In genomic region chr9:13671125-13671769, GRCm38 (mm10) we compare ENCODE assay signal across 10 mouse cellular contexts.
DNase-seq lines count a peak whose midpoint lies in the region; ATAC-seq and TF ChIP-seq lines count a peak whose summit lies in the region.
"Had no signal": no experiment of that assay in that cellular context is flagged by ENCODE, and none has a peak within 500 bp of the region (broad histone marks: within the 10 kb centered on the region; RNA-seq: fewer than 3 reads in every experiment).

No protein-coding gene starts in this region.

- WGBS in forebrain, embryonic 13.5 days = 76% methylated on average over 3 of the region's 3 CpGs
- 78% methylated on average over 3 of the region's 3 CpGs for WGBS in forebrain, embryonic 10.5 days
- 76% methylated on average over 3 of the region's 3 CpGs for WGBS in forebrain, postnatal 0 days

- no peaks in the 10 kb centered on the region for H3K9me3 ChIP-seq in forebrain, embryonic 13.5 days (replicated peaks)
- no peaks in the 10 kb centered on the region for H3K9me3 ChIP-seq in forebrain, embryonic 10.5 days
- no peaks in the 10 kb centered on the region for H3K9me3 ChIP-seq in forebrain, postnatal 0 days (ENCODE audit: low read length)
- H3K9me3 ChIP-seq: heart, embryonic 13.5 days; limb, embryonic 15.5 days had no signal

- DNase-seq in forebrain, embryonic 10.5 days (ENCODE audit: extremely low spot score, low spot score) = no peak
- DNase-seq in layer of hippocampus, postnatal 14 days (ENCODE audit: low spot score in 2 of 2) = peak; percentile 11 to 62
- DNase-seq in layer of hippocampus, adult 9-10 months (ENCODE audit: low spot score) = no peak
- peak; percentile 37 for DNase-seq in adipocyte (ENCODE audit: low spot score)
- DNase-seq in forebrain, postnatal 0 days = peak; percentile 23
- DNase-seq in adrenal gland, adult 8-10 months = no peak
- no peak for DNase-seq in frontal cortex, postnatal 25 days (ENCODE audit: low spot score in 2 of 2)

- TF ChIP-seq CTCF in forebrain, postnatal 0 days (IDR thresholded peaks at IDR 0.05; ENCODE audit: low read depth) = peak; percentile 53

- peaks cover 9% of the 10 kb centered on the region for H3K4me1 ChIP-seq in forebrain, embryonic 13.5 days
- H3K4me1 ChIP-seq in forebrain, embryonic 10.5 days = 0 out of 2 replicates have a peak, but pooled peaks cover 3% of the 10 kb centered on the region
- no peaks in the 10 kb centered on the region for H3K4me1 ChIP-seq in forebrain, postnatal 0 days (ENCODE audit: insufficient read depth)
- H3K4me1 ChIP-seq: limb, embryonic 15.5 days had no signal

- H3K27me3 ChIP-seq in forebrain, embryonic 13.5 days = no peaks in the 10 kb centered on the region
- H3K27me3 ChIP-seq in forebrain, embryonic 10.5 days (ENCODE audit: poor library complexity, severe bottlenecking) = no peaks in the 10 kb centered on the region
- H3K27me3 ChIP-seq in forebrain, postnatal 0 days (ENCODE audit: insufficient read depth, low read length) = no peaks in the 10 kb centered on the region
- H3K27me3 ChIP-seq: heart, embryonic 13.5 days; limb, embryonic 15.5 days had no signal

- no peak overlapping the region for H3K4me2 ChIP-seq in forebrain, embryonic 13.5 days
- no peak overlapping the region for H3K4me2 ChIP-seq in forebrain, postnatal 0 days (ENCODE audit: low read depth)
- H3K4me2 ChIP-seq: heart, embryonic 13.5 days; limb, embryonic 15.5 days had no signal

- H3K27ac ChIP-seq in forebrain, embryonic 13.5 days = 0 out of 2 replicates have a peak overlapping the region, but pooled peaks have one; percentile 12
- H3K27ac ChIP-seq in forebrain, embryonic 10.5 days = no peak overlapping the region
- H3K27ac ChIP-seq in forebrain, postnatal 0 days (ENCODE audit: low read depth, low read length) = no peak overlapping the region
- H3K27ac ChIP-seq: heart, embryonic 13.5 days; limb, embryonic 15.5 days had no signal

- peak; percentile 16; the same call in 1 of the 2 replicates for ATAC-seq in forebrain, embryonic 13.5 days
- ATAC-seq in forebrain, postnatal 0 days = peak; percentile 65

- no peak overlapping the region for H3K9ac ChIP-seq in forebrain, embryonic 13.5 days
- H3K9ac ChIP-seq in forebrain, postnatal 0 days = no peak overlapping the region
- H3K9ac ChIP-seq: heart, embryonic 13.5 days; limb, embryonic 15.5 days had no signal

- no peak overlapping the region for H3K4me3 ChIP-seq in forebrain, embryonic 13.5 days
- H3K4me3 ChIP-seq in forebrain, embryonic 10.5 days = no peak overlapping the region
- H3K4me3 ChIP-seq in forebrain, postnatal 0 days (ENCODE audit: low read depth, low read length) = no peak overlapping the region
- H3K4me3 ChIP-seq: heart, embryonic 13.5 days; limb, embryonic 15.5 days had no signal

- H3K36me3 ChIP-seq in forebrain, embryonic 13.5 days (ENCODE audit: poor library complexity, severe bottlenecking) = no peaks in the 10 kb centered on the region
- no peaks in the 10 kb centered on the region for H3K36me3 ChIP-seq in forebrain, embryonic 10.5 days (replicated peaks)
- no peaks in the 10 kb centered on the region for H3K36me3 ChIP-seq in forebrain, postnatal 0 days (ENCODE audit: insufficient read depth)
- H3K36me3 ChIP-seq: heart, embryonic 13.5 days; limb, embryonic 15.5 days had no signal

Comparison
In these comparisons a context has a peak if more than half of its experiments do, and no peak if none do; other contexts are left out.
1. DNase-seq: peak in layer of hippocampus, postnatal 14 days (2 of 2), adipocyte (single experiment) and forebrain, postnatal 0 days (single experiment); none in forebrain, embryonic 10.5 days (single experiment), layer of hippocampus, adult 9-10 months (single experiment), adrenal gland, adult 8-10 months (single experiment) and frontal cortex, postnatal 25 days (0 of 2).